Mouse (Mus musculus) heart, embryonic 12.5 days (tissue): Measurements from ENCODE around the gene Camsap1. TPM values are rescaled to one million over a fixed set of nuclear protein-coding genes. Genes with fewer than 3 reads are reported as not detected.

ENCODE experiments used
- ATAC-seq: fragments of 200-750 bp; cut with Nextera tagmentation; 2 replicates; pipeline ENCODE4 v1.8.0; 2017; ENCODE audit warnings: moderate TSS enrichment, moderate library complexity; ENCODE audit not compliant: insufficient number of reproducible peaks, low FRiP score
- H3K27ac ChIP-seq: fragments of 300-500 bp; sonication (generic); 2 replicates; pipeline ENCODE4 v1.5.1; 2016; ENCODE audit warnings: mild to moderate bottlenecking, moderate library complexity; ENCODE audit not compliant: poor library complexity, severe bottlenecking
- H3K27me3 ChIP-seq: fragments of 300-500 bp; sonication (generic); replicated peaks from 2 replicates; pipeline ENCODE4 v1.6.1; 2016; ENCODE audit warnings: mild to moderate bottlenecking, moderate library complexity
- H3K36me3 ChIP-seq: fragments of 300-500 bp; sonication (generic); 2 replicates; pipeline ENCODE4 v1.6.1; 2016; ENCODE audit warnings: mild to moderate bottlenecking, moderate library complexity
- H3K4me1 ChIP-seq: fragments of 300-500 bp; sonication (generic); replicated peaks from 2 replicates; pipeline ENCODE4 v1.6.1; 2016; ENCODE audit warnings: mild to moderate bottlenecking
- H3K4me2 ChIP-seq: fragments of 300-500 bp; sonication (generic); 2 replicates; pipeline ENCODE4 v1.6.1; 2016; ENCODE audit warnings: mild to moderate bottlenecking, moderate library complexity
- H3K4me3 ChIP-seq: fragments of 300-500 bp; sonication (generic); 2 replicates; pipeline ENCODE4 v1.5.1; 2016; ENCODE audit warnings: mild to moderate bottlenecking
- H3K9ac ChIP-seq: fragments of 300-500 bp; sonication (generic); 2 replicates; pipeline ENCODE4 v1.6.1; 2016; ENCODE audit warnings: mild to moderate bottlenecking, moderate library complexity
- H3K9me3 ChIP-seq: fragments of 300-500 bp; sonication (generic); replicated peaks from 2 replicates; pipeline ENCODE4 v1.6.1; 2016; ENCODE audit warnings: mild to moderate bottlenecking, moderate library complexity
- WGBS: fragments of 180-500 bp; shearing (Covaris S2); methylation state at CpG from one replicate; pipeline ENCODE4 v1.1.7; 2016; 5-methylcytosine and 5-hydroxymethylcytosine counted together
- polyA plus RNA-seq: library from polyadenylated mRNA; unstranded; fragments of >200 nt; fragmentation: Nextera tagmentation; extraction: Ambion mirVana; gene quantifications from 2 replicates; pipeline ENCODE4 v1.2.1, GENCODE M21; 2016

The Camsap1 gene
- polyA plus RNA-seq = 17.9 and 22.1 TPM in 2 replicates

- H3K4me1 ChIP-seq = peaks cover 37% of the 10 kb centered on the region
- H3K4me2 ChIP-seq = peak within 1 kb of the TSS; percentile 84
- H3K4me3 ChIP-seq = peak within 1 kb of the TSS; percentile 88
- H3K9ac ChIP-seq = peak within 1 kb of the TSS; percentile 97
- no peaks in the 10 kb centered on the region for H3K9me3 ChIP-seq
- peak; percentile 100 for ATAC-seq
- under 1% methylated on average over 48 of the region's 64 CpGs for WGBS
- no peaks in the 10 kb centered on the region for H3K36me3 ChIP-seq
- H3K27me3 ChIP-seq = no peaks in the 10 kb centered on the region
- peak within 1 kb of the TSS; percentile 89 for H3K27ac ChIP-seq
These were observed at the start of gene Camsap1 for GRCm38 (mm10) chr2:25983159-25983907. Gene Camsap1 (minus strand): TSS chr2:25983282.

- ATAC-seq = no peak
- Histone ChIP-seq H3K27ac (no peak overlapping the region), H3K9me3 (no peaks in the 10 kb centered on the region), H3K9ac (no peak overlapping the region), H3K4me2 (no peak overlapping the region), H3K36me3 (no peaks in the 10 kb centered on the region), H3K4me3 (no peak overlapping the region), H3K27me3 (peaks cover 4% of the 10 kb centered on the region; the same call in 1 of the 2 replicates), H3K4me1 (no peaks in the 10 kb centered on the region)
- WGBS = 39% methylated on average over 3 of the region's 3 CpGs
These were observed 47.2 kb upstream of the Camsap1 start for GRCm38 (mm10) chr2:26030288-26030687.

GRCm38 (mm10) chr2:26024138-26025075 is 41.3 kb upstream of the Camsap1 start:
- ATAC-seq = no peak
- Histone ChIP-seq H3K27me3 (no peaks in the 10 kb centered on the region; the same call in 1 of the 2 replicates), H3K4me1 (peaks cover 13% of the 10 kb centered on the region), H3K36me3 (no peaks in the 10 kb centered on the region), H3K27ac (no peak overlapping the region), H3K4me3 (no peak overlapping the region), H3K4me2 (no peak overlapping the region), H3K9me3 (no peaks in the 10 kb centered on the region), H3K9ac (no peak overlapping the region)
- WGBS = 31% methylated on average over 4 of the region's 4 CpGs

GRCm38 (mm10) chr2:26022626-26023025 is 39.5 kb upstream of the Camsap1 start:
- ATAC-seq = no peak
- Histone ChIP-seq H3K36me3 (no peaks in the 10 kb centered on the region), H3K27me3 (no peaks in the 10 kb centered on the region; the same call in 1 of the 2 replicates), H3K9ac (no peak overlapping the region), H3K4me3 (no peak overlapping the region), H3K4me2 (no peak overlapping the region), H3K27ac (no peak overlapping the region), H3K4me1 (peaks cover 20% of the 10 kb centered on the region), H3K9me3 (no peaks in the 10 kb centered on the region)
- 71% methylated on average over 1 of the region's 1 CpGs for WGBS

- H3K27ac ChIP-seq = 0 out of 2 replicates have a peak overlapping the region, but pooled peaks have one; percentile 91
- H3K4me2 ChIP-seq = peak overlapping the region; percentile 85
- peaks cover 24% of the 10 kb centered on the region for H3K4me1 ChIP-seq
- H3K27me3 ChIP-seq = no peaks in the 10 kb centered on the region; the same call in 1 of the 2 replicates
- 86% methylated on average over 8 of the region's 8 CpGs for WGBS
- no peak overlapping the region for H3K9ac ChIP-seq
- ATAC-seq = no peak
- peak overlapping the region; percentile 76 for H3K4me3 ChIP-seq
- H3K36me3 ChIP-seq = no peaks in the 10 kb centered on the region
- no peaks in the 10 kb centered on the region for H3K9me3 ChIP-seq
These were observed 39.1 kb upstream of the Camsap1 start for GRCm38 (mm10) chr2:26022258-26022565.

- Histone ChIP-seq H3K4me3 (peak within 1 kb of the TSS; percentile 76), H3K9me3 (no peaks in the 10 kb centered on the region), H3K9ac (peak within 1 kb of the TSS; percentile 85), H3K36me3 (no peaks in the 10 kb centered on the region), H3K4me1 (peaks cover 24% of the 10 kb centered on the region), H3K27ac (peak within 1 kb of the TSS; percentile 91), H3K4me2 (peak within 1 kb of the TSS; percentile 85), H3K27me3 (no peaks in the 10 kb centered on the region)
- 7% methylated on average over 50 of the region's 50 CpGs for WGBS
- peak; percentile 92 for ATAC-seq
These were observed 38.6 kb upstream of the Camsap1 start, which contains the start of gene Ubac1 for GRCm38 (mm10) chr2:26021561-26022257. Gene Ubac1 (minus strand): TSS chr2:26021747.

GRCm38 (mm10) chr2:26020714-26021560 is 37.9 kb upstream of the Camsap1 start:
- Histone ChIP-seq H3K27me3 (no peaks in the 10 kb centered on the region), H3K9ac (peak overlapping the region; percentile 85), H3K4me2 (peak overlapping the region; percentile 85), H3K36me3 (peaks cover 5% of the 10 kb centered on the region; the same call in 1 of the 2 replicates), H3K27ac (peak overlapping the region; percentile 91), H3K9me3 (no peaks in the 10 kb centered on the region), H3K4me3 (peak overlapping the region; percentile 76), H3K4me1 (peaks cover 24% of the 10 kb centered on the region)
- 1% methylated on average over 38 of the region's 38 CpGs for WGBS
- ATAC-seq = peak; percentile 46

- Histone ChIP-seq H3K4me3 (peak overlapping the region; percentile 76), H3K4me2 (peak overlapping the region; percentile 85), H3K36me3 (peaks cover 15% of the 10 kb centered on the region), H3K9ac (peak overlapping the region; percentile 85; the same call in 1 of the 2 replicates), H3K27ac (peak overlapping the region; percentile 91; the same call in 1 of the 2 replicates), H3K4me1 (peaks cover 24% of the 10 kb centered on the region), H3K27me3 (no peaks in the 10 kb centered on the region), H3K9me3 (no peaks in the 10 kb centered on the region)
- ATAC-seq = no peak
- WGBS = 68% methylated on average over 3 of the region's 3 CpGs
These were observed 36.8 kb upstream of the Camsap1 start for GRCm38 (mm10) chr2:26019923-26020322.

- H3K27ac ChIP-seq = no peak overlapping the region
- H3K36me3 ChIP-seq = peaks cover 38% of the 10 kb centered on the region
- H3K27me3 ChIP-seq = no peaks in the 10 kb centered on the region
- H3K9me3 ChIP-seq = no peaks in the 10 kb centered on the region
- H3K4me2 ChIP-seq = peak overlapping the region; percentile 26
- H3K9ac ChIP-seq = 0 out of 2 replicates have a peak overlapping the region, but pooled peaks have one; percentile 11
- no peak for ATAC-seq
- no peak overlapping the region for H3K4me3 ChIP-seq
- H3K4me1 ChIP-seq = peaks cover 33% of the 10 kb centered on the region
- 53% methylated on average over 4 of the region's 4 CpGs for WGBS
These were observed 34.2 kb upstream of the Camsap1 start for GRCm38 (mm10) chr2:26017326-26017725.

GRCm38 (mm10) chr2:26013674-26014073 is 30.6 kb upstream of the Camsap1 start:
- Histone ChIP-seq H3K9me3 (no peaks in the 10 kb centered on the region), H3K4me2 (no peak overlapping the region), H3K36me3 (peaks cover 74% of the 10 kb centered on the region), H3K27ac (no peak overlapping the region), H3K9ac (no peak overlapping the region), H3K4me3 (no peak overlapping the region), H3K4me1 (peaks cover 15% of the 10 kb centered on the region), H3K27me3 (no peaks in the 10 kb centered on the region)
- WGBS = 81% methylated on average over 3 of the region's 3 CpGs
- peak; percentile 92 for ATAC-seq
